Mouse (Mus musculus) mature B cell (primary cell): ENCODE data around the gene Mrgprg.

ENCODE experiments used
- in situ Hi-C: fragments of 300-500 bp; cut with MboI; formaldehyde crosslinking; loops from 2 replicates; pipeline ENCODE4 v1.14.3; 2019

The Mrgprg gene

DNA sequence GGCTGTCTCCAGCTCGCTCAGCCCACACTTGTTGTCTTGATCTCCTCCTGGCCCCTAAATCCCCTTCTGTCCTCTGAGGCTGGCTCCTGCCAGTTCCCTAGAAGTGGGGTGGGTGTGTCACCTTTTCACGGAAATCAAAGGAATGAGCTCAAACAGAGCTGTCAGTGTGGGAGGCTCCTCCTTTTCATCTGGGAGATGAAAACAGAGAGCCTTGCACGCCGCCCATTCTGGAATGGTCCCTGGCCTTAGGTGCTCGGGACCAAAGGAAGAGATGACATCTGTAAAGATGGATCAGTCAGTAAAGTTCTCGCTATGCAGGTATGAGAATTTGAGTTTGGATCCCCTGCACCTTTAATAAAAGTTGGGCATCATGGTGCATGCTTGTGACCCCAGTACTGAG is at the start of gene Mrgprg:
TSS of gene Mrgprg (minus strand) at position 101 of the 400 bp plus-strand sequence.
- in situ Hi-C loops: loop anchor here (10.0 kb wide), 1 partner anchor 182 kb away; no protein-coding TSS in a partner anchor

DNA sequence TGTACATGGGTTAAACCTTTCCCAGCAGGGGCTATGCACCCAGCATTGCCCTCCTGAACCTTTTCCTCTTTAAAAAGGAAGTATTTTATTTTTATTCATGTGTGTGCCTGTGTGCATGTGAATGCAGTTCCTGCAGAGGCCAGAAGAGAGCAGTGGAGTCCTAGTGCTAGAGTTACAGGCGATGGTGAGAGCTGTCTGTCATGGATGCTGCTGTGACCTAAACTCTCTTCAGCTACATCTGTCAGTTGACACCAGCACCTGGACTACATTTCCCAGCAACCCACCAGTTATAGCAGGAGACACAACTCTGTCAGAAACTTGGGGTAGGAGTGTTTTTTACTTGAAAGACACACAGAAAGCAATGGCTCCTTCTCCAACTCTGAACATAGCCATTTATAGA is 42.1 kb upstream of the Mrgprg start:
- in situ Hi-C loops: no loop called here

DNA sequence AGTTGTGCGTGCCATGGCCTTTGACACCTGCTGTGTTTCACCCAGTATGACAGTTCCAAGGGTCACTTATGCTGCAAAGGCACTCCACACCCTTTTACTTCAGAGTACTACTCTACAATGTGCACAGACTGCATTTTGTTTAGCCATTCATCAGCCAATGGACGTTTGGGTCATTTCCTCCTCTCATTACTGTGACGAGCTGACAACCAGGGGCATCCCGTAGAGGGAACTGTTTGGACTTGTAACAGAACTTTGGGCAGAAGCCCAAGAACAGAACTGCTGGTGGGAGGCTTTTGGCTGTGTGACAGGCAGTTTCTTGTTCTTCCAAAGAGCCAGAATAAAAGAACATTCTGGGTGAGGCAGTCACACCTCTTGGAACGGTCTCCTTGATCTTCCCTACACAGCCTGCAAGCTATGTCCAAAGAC is 38.4 kb upstream of the Mrgprg start:
- in situ Hi-C loops: no loop called here

GRCm38 (mm10) chr7:143801195-143802065 is 34.6 kb upstream of the Mrgprg start:
- in situ Hi-C loops: no loop called here

DNA sequence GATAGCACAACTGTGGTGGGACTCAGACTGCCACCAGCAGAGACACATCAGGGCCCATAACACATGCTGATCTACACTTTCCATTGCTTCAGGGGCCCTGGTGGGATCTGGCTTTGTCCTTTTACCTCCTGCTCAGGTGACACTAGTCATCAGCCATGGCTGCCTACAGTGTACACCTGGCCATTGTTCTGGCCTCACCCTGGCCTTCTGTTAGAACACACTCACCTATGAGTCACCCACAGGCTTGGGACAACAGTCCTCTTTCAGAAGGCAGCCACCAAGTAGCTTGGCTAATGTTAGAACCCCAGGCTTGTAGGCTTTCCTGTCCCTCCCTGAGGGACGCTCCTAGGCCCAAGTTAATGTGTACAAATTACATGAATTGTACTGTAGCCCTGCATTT is 34.0 kb upstream of the Mrgprg start:
- in situ Hi-C loops: no loop called here

DNA sequence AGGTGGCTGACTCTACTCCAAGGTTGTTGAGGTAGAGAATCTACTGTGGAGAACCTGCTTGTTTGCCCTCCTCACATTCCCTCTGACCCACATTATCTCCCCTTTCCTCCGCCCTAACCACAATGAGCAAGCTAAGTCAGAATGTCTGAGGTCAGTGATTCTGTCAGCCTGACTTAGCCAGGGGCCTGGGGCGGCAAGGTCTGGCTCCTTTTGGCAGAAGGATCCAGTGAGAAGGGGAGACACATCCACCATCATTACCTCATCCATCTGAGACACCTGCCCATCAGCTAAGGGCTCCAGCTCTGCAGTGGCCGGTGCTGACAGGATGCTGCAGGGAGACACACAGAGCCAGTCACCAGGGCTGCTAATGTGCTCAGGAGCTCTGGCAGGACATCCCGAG is 32.0 kb upstream of the Mrgprg start:
- in situ Hi-C loops: loop anchor here (25.0 kb wide), 1 partner anchor 764 kb away; the partner anchor contains the start of gene Ppfia1

DNA sequence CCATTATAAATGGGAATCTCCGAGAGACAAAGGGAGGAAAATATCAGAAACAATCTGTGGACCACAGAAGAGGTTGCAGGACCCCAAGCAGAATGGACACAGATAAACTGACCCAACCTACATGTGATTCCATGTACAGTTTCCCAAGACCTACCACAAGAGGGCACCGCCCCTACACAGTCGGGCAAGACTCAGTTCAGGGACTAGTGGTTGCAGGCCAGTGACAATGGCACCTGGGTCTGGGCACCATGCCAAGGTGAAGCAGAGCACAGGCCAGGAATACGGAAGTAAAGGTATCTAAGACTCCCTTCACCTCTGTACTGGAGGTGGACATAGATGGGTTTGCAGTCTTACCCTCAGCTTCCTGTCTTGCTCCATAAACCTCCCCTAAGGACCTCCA is 26.3 kb upstream of the Mrgprg start:
- in situ Hi-C loops: loop anchor here (25.0 kb wide), 1 partner anchor 769 kb away; the partner anchor contains the start of gene Ppfia1

DNA sequence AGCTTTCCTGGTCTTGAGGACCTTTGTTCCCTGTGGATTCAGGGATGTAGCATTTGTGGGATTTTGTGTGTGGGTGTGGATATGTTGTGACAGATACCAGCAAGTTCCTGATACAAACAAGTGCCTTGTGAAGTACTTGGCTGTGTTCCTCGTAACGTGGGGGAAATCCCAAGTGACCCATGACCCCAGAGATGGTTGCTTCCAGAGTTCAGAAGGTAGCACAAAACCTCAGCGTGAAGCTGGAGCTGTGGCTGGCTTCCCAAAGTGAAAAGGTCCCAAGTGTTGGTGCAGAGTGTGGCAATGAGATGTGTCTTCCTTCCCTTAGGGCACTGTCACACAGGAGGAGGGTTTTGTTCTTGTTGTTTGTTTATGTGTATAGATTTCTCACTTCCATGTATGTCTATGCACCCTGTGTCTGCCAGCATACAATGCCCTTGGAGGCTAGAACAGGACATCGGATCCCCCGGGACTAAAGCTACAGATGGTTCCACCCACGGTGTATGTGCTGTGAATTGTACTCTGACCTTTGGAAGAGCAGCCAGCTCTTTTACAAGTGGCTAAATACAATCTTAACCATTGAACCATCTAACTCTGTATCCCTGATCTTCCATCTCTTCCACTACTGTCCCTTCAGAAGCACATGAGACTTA is 25.7 kb upstream of the Mrgprg start:
- in situ Hi-C loops: loop anchor here (25.0 kb wide), 1 partner anchor 770 kb away; the partner anchor contains the start of gene Ppfia1

DNA sequence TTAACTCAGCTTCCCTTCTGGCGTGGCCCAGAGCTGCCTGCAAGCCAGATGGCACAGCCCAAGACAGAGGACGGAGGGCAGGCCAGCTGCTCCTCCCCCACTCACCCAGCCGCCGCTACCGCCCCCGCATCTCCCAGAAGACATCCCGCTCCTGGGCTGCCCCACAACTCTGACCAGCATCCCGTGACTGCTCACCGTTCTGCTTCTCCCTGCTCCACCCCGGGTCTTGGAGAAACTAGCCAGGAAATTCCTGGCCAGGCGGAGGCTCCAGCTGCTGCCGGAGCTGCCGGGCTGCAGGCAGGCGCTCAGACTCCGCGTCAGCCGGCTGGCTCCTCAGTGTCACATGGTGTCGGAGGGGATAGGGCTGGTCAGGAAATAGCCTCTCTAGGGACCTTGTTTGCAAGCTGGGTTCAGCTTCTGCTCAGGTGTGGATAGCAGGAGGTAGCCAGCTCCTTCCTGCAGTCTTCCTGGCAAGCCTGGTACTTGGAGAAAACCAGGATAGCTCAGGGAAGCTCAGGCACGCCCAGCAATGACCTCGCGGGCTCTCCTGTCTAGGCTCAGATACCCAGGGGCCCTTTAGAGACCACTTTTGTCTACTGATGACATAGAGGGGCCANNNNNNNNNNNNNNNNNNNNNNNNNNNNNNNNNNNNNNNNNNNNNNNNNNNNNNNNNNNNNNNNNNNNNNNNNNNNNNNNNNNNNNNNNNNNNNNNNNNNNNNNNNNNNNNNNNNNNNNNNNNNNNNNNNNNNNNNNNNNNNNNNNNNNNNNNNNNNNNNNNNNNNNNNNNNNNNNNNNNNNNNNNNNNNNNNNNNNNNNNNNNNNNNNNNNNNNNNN is 17.4 kb upstream of the Mrgprg start, which contains the start of gene Mrgpre:
TSS of gene Mrgpre (minus strand) at position 505 of the 834 bp plus-strand sequence.
- in situ Hi-C loops: loop anchor here (25.0 kb wide), 1 partner anchor 778 kb away; the partner anchor contains the start of gene Ppfia1

DNA sequence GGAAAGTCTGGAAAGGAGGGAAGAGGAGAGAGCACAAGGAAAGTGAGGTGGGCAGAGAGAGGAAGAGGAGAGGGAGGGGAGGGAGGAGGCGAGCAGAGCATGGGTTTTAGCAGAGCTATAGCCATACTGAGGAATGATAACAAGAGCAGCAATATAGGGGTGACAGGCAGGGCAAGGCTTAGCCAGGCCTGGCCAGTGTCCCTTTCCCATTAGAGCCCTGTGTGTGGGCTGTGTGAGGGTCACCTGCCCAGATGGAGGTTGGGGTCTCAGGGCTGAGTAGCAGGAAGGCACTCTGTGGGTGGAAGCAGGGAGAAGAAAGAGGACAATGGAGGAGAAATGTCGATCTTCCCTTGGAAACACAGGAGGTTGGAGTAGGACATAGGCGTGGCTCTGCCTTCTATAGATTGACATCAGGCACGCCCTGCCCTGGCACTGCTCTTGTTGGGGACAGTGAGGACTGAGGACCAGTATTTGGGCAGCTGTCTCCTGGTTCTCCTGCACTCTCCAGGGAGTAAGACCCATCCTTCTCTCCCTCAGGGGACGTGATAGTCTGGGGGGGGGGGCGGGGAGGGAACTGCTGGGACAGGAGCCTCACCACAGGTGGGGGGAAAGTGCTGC is 16.7 kb upstream of the Mrgprg start:
- in situ Hi-C loops: loop anchor here (25.0 kb wide), 1 partner anchor 779 kb away; the partner anchor contains the start of gene Ppfia1

GRCm38 (mm10) chr7:143777375-143777774 is 10.6 kb upstream of the Mrgprg start:
- in situ Hi-C loops: loop anchor here (25.0 kb wide), 1 partner anchor 785 kb away; the partner anchor contains the start of gene Ppfia1

GRCm38 (mm10) chr7:143776137-143776536 is 9.3 kb upstream of the Mrgprg start:
- in situ Hi-C loops: loop anchor here (25.0 kb wide), 1 partner anchor 786 kb away; the partner anchor contains the start of gene Ppfia1

- in situ Hi-C loops: loop anchor here (10.0 kb wide), 1 partner anchor 185 kb away; no protein-coding TSS in a partner anchor
Observed at GRCm38 (mm10) chr7:143769461-143769860, 2.7 kb upstream of the Mrgprg start.

DNA sequence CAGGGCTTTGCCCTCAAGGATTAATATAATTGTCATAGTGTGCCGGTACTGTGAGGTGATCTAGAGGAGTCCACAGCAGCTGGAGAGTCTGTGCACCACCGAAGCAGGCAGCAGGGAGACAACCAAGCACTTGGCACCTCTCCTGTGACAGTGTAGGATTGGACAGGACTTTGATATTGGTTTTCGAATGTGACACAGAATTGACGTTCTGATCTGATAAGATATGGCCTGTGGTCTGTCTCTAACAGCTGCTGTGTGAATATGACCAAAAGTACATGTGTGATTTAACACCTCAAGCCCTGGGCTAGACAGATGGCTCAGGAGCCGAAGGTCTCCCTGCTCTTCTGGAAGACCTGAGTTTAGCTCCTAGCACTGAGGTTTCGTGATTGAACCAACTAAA is 1.5 kb upstream of the Mrgprg start:
- in situ Hi-C loops: loop anchor here (10.0 kb wide), 1 partner anchor 183 kb away; no protein-coding TSS in a partner anchor

GRCm38 (mm10) chr7:143764876-143765530 is 1.8 kb downstream of the Mrgprg start:
- in situ Hi-C loops: loop anchor here (10.0 kb wide), 1 partner anchor 180 kb away; no protein-coding TSS in a partner anchor

- in situ Hi-C loops: loop anchor here (10.0 kb wide), 1 partner anchor 179 kb away; no protein-coding TSS in a partner anchor
Observed at GRCm38 (mm10) chr7:143763794-143764193, 3.0 kb downstream of the Mrgprg start.

- in situ Hi-C loops: no loop called here
Observed at GRCm38 (mm10) chr7:143758956-143759355, 7.8 kb downstream of the Mrgprg start.

GRCm38 (mm10) chr7:143757696-143758095 is 9.1 kb downstream of the Mrgprg start:
- in situ Hi-C loops: no loop called here

- in situ Hi-C loops: no loop called here
Observed at GRCm38 (mm10) chr7:143757027-143757390, 9.8 kb downstream of the Mrgprg start.
